Mouse (Mus musculus) ovary, postnatal 10 days (tissue): ENCODE results near the gene Rnf123.
A peak's percentile ranks its signal among the peaks of the same experiment; 100 is the strongest.
"Not testable (repeated sequence)": the region's sequence is repeated elsewhere in the genome, so short reads cannot be mapped to it uniquely, and the experiment has no call there.

Source experiments
- DNase-seq: peaks from one replicate; pipeline ENCODE4 v3.0.0; 2022; ENCODE audit warnings: low spot score

Rnf123 gene

GRCm38 (mm10) chr9:108035331-108036156 is 47.6 kb downstream of the Rnf123 start:
- DNase-seq: no peak

- no peak for DNase-seq
Observed at GRCm38 (mm10) chr9:108032126-108032525, 51.0 kb downstream of the Rnf123 start.

- DNase-seq: no peak
Observed at GRCm38 (mm10) chr9:108027867-108028266, 55.3 kb downstream of the Rnf123 start.

- DNase-seq: no peak
Observed at GRCm38 (mm10) chr9:108026584-108026983, 56.6 kb downstream of the Rnf123 start.

- no peak for DNase-seq
Observed at GRCm38 (mm10) chr9:108023216-108023615, 59.9 kb downstream of the Rnf123 start.

- no peak for DNase-seq
Observed at GRCm38 (mm10) chr9:108020741-108021140, 62.4 kb downstream of the Rnf123 start.

- no peak for DNase-seq
Observed at GRCm38 (mm10) chr9:108017127-108017526, 66.0 kb downstream of the Rnf123 start.

GRCm38 (mm10) chr9:108013577-108013976 is 69.6 kb downstream of the Rnf123 start:
- not testable (repeated sequence) for DNase-seq

GRCm38 (mm10) chr9:108010385-108010784 is 72.8 kb downstream of the Rnf123 start:
- DNase-seq: no peak

- no peak for DNase-seq
Observed at GRCm38 (mm10) chr9:108008041-108008440, 75.1 kb downstream of the Rnf123 start.

GRCm38 (mm10) chr9:108003531-108003890 is 79.6 kb downstream of the Rnf123 start:
- no peak for DNase-seq

GRCm38 (mm10) chr9:108002778-108003530 is 80.2 kb downstream of the Rnf123 start:
- no peak for DNase-seq

GRCm38 (mm10) chr9:108001922-108002770 is 81.0 kb downstream of the Rnf123 start, which contains the start of gene Ip6k1:
Gene Ip6k1 (plus strand): TSS chr9:108002501.
- DNase-seq: peak; percentile 99
